Mouse (Mus musculus) megakaryocyte, embryonic 14.5 days (primary cell): ENCODE measurements around the gene Vwc2. TPM values are rescaled to one million over a fixed set of nuclear protein-coding genes. Genes with fewer than 3 reads are reported as not detected.

ENCODE experiments used
- H3K27me3 ChIP-seq: replicated peaks from 2 replicates; pipeline ENCODE3; 2012; ENCODE audit warnings: inconsistent platforms
- H3K36me3 ChIP-seq: replicated peaks from 2 replicates; pipeline ENCODE3; 2012; ENCODE audit warnings: low read length, inconsistent platforms, mixed read lengths
- H3K4me1 ChIP-seq: 2 replicates; pipeline ENCODE4 v1.6.1; 2012; ENCODE audit warnings: inconsistent platforms
- H3K4me3 ChIP-seq: replicated peaks from 2 replicates; pipeline ENCODE3; 2012; ENCODE audit warnings: moderate library complexity, mild to moderate bottlenecking, inconsistent platforms
- H3K9me3 ChIP-seq: 2 replicates; pipeline ENCODE4 v1.6.1; 2012; ENCODE audit warnings: inconsistent platforms
- FLI1 ChIP-seq: IDR thresholded peaks from 2 replicates; pipeline ENCODE4 v1.6.1; 2012; ENCODE audit warnings: low read length, inconsistent platforms, mixed read lengths
- GATA1 ChIP-seq: IDR thresholded peaks from 3 replicates; pipeline ENCODE4 v1.6.1; 2012; ENCODE audit warnings: mixed read lengths, low read length, inconsistent platforms, borderline replicate concordance
- polyA plus RNA-seq: library from polyadenylated mRNA; stranded (reverse); fragments of >175 nt; gene quantifications from 2 replicates; pipeline ENCODE4 v1.2.3, GENCODE M21; 2012; ENCODE audit warnings: low replicate concordance; ENCODE audit not compliant: insufficient read depth

Gene Vwc2
- polyA plus RNA-seq = 0.81 TPM in 1 of 2 replicates, not detected in the other

DNA sequence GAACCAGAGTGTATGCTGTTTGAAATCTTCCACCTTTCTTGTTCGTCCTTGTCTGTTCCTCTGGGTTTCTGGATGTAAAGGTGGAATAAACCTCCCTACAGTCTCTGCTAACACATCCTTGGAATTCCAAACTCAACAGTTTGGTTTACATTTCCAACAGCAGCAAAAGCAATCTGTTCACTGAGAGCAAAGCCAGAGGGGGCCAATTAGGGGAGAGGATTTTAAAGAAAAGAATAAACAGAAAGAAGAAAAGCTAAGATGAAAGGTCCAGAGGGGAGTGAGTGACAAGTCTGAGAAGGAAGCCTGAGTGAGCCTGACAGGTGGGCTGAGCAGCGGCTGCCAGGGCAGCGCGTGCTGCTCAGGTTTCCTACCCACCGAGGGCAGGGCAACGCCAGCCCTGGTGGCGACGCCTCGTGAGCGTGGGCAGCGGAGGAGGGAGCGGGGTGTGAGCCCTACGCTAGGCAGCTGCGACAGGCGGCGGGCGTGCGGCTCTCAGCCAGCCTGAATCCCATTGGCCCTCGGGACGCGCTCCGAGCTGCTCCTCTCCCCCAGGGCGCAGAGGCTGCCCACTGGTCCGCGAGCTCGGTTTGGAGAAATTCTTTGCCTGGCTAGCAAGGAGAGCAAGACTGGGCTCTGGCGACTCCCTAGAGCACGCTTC, at the start of gene Vwc2:
Gene Vwc2 (plus strand): TSS at position 648 of the 658 bp plus-strand sequence.
- Histone ChIP-seq H3K4me3 (no peak within 1 kb of the TSS), H3K4me1 (no peaks in the 10 kb centered on the region; the same call in 1 of the 2 replicates), H3K36me3 (no peaks in the 10 kb centered on the region), H3K9me3 (peaks cover 5% of the 10 kb centered on the region; the same call in 1 of the 2 replicates), H3K27me3 (peaks cover 45% of the 10 kb centered on the region)
- TF ChIP-seq GATA1 (no peak), FLI1 (no peak)

DNA sequence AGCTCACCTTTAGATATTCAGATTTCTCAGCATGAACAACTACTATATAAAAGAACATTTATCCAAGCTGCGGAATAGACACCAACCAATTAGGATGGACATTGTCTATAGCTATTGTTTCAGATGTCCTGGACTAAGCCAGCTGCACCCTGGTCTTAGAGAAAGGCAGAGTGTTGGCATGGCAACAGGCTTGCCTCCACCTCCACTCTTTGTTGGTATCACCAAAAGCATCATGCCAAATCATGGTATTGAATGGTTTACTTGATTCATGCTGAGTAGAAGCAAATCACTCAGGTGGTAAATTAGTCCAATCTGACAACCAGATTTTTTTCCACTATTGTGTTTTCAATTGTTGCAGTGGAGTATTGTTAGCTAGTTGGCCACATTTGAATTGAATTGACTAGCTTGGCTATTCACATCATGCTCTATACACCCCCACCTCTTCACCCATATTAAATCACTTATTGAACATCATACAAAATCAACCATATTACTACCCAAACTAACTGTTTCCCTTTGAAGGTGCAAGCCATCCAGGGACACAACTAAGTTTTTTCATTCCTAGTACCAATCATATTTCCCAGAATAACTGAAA, 25.8 kb upstream of the Vwc2 start:
- Histone ChIP-seq H3K4me3 (no peak overlapping the region), H3K36me3 (no peaks in the 10 kb centered on the region), H3K9me3 (no peaks in the 10 kb centered on the region), H3K4me1 (no peaks in the 10 kb centered on the region), H3K27me3 (no peaks in the 10 kb centered on the region)
- TF ChIP-seq GATA1 (no peak), FLI1 (no peak)

DNA sequence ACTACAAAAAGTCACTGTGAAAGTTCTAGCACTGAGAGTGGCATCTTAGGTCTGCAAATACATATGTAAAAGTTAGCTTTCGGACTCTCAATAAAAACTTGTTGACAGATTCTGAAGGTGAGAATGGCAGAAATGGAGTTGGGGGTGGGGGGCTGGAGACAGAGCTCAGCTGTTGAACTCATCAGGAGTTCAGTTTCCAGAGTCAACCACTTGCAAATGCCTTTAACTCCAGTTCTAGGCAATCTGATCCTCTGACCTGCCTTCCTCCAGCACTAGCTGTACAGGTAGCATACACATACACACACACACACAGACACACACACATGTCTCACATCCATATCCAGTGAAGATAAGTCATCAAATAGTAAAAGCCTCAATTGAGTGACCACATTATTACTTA, 16.4 kb upstream of the Vwc2 start:
- no peak for TF ChIP-seq FLI1
- no peak for TF ChIP-seq GATA1
- Histone ChIP-seq H3K4me3 (no peak overlapping the region), H3K27me3 (no peaks in the 10 kb centered on the region), H3K36me3 (no peaks in the 10 kb centered on the region), H3K9me3 (no peaks in the 10 kb centered on the region), H3K4me1 (no peaks in the 10 kb centered on the region)

DNA sequence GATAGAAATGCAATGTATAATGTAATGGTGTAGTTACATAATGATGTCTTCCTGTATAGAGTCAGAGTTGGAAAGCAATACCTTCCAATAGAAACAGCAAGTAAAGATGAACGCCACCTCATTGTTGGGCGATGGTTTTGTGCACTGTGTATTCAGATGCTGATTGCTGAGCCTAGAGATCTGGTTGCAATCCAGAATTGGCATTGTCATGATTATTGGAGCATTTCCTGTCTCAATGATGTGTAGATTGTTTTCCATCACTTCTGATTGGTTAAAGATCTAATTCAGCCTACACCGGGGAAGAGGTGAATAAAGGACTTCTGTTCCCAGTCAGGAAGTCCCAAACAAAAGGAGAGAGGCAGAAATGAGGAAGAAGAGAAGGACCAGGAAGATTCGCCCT, 15.7 kb upstream of the Vwc2 start:
- Histone ChIP-seq H3K36me3 (no peaks in the 10 kb centered on the region), H3K4me3 (no peak overlapping the region), H3K4me1 (no peaks in the 10 kb centered on the region), H3K9me3 (no peaks in the 10 kb centered on the region), H3K27me3 (no peaks in the 10 kb centered on the region)
- TF ChIP-seq GATA1 (no peak), FLI1 (no peak)

DNA sequence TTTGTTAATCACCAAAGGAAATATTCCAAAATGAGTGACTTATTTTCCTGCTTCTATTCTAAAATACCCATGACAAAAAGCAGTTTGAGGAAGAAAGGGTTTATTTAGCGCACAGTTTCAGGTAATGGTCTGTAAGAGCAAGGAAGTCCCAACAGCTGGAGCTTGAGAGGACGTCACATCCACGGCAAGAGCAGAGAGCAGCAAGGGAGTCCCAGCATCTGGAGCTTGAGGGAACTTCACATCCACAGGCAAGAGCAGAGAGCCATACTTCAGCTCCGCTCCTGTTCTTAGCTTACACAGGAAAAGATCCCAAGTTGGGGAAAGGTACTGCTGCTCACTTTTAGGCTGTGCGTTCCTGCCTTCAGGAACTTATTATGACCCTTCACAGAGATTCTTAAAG, 15.0 kb upstream of the Vwc2 start:
- Histone ChIP-seq H3K36me3 (no peaks in the 10 kb centered on the region), H3K27me3 (no peaks in the 10 kb centered on the region)
- TF ChIP-seq FLI1 (no peak), GATA1 (no peak)

GRCm38 (mm10) chr11:11102182-11102581, 11.8 kb upstream of the Vwc2 start:
- H3K36me3 ChIP-seq = no peaks in the 10 kb centered on the region
- no peaks in the 10 kb centered on the region for H3K27me3 ChIP-seq
- TF ChIP-seq GATA1 (no peak), FLI1 (no peak)
- no peaks in the 10 kb centered on the region for H3K4me1 ChIP-seq
- H3K9me3 ChIP-seq = no peaks in the 10 kb centered on the region
- H3K4me3 ChIP-seq = no peak overlapping the region

More for the DNA sequence above, 15.0 kb upstream of the Vwc2 start:
- H3K4me1 ChIP-seq = no peaks in the 10 kb centered on the region
- H3K9me3 ChIP-seq = no peaks in the 10 kb centered on the region
- H3K4me3 ChIP-seq = no peak overlapping the region

DNA sequence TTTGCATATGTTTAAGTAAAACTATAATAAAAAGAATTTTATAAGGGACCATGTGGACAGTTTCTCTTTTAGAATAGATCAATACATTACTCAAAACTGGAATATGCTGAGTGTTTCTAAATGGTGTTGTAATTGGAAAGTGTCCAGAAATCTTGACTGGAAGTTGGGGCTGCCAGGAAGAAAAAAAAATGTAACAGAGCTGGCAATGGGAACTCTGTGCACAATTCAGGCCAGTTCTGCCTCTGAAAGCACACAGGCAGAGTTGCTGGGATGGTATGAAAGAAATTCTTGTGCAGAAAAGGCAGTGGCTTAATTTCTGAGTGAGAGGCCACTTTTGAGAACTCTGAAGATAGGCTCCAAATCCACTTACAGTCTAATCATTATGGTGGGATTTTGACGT, 11.4 kb upstream of the Vwc2 start:
- no peak overlapping the region for H3K4me3 ChIP-seq
- no peaks in the 10 kb centered on the region for H3K9me3 ChIP-seq
- H3K4me1 ChIP-seq = no peaks in the 10 kb centered on the region
- no peaks in the 10 kb centered on the region for H3K27me3 ChIP-seq
- TF ChIP-seq FLI1 (no peak), GATA1 (no peak)
- H3K36me3 ChIP-seq = no peaks in the 10 kb centered on the region

DNA sequence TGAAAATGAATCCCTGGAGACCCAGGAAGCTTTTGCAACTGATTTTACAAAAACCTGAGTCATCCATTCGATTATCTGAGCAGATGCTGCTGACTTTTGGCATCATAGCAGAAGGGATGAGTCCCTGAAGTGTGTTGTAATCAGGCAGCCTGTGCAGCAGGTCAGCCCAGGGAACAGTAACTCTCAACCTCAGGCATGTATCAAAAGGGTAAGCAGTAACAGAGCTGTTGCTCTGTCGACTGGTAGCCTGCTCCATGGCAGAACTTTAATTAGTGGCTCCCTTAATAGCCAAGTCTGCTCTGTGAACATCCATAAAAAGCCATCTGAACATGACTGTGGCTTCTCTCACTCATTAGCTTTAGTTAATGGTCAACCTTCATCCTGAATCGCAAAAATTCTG, 5.1 kb upstream of the Vwc2 start:
- H3K4me1 ChIP-seq = no peaks in the 10 kb centered on the region; the same call in 1 of the 2 replicates
- H3K27me3 ChIP-seq = peaks cover 9% of the 10 kb centered on the region
- 0 out of 2 replicates have a peak, but pooled peaks cover under 1% of the 10 kb centered on the region for H3K9me3 ChIP-seq
- no peak for TF ChIP-seq GATA1
- no peak for TF ChIP-seq FLI1
- no peak overlapping the region for H3K4me3 ChIP-seq
- no peaks in the 10 kb centered on the region for H3K36me3 ChIP-seq

GRCm38 (mm10) chr11:11114234-11115030, 409 bp downstream of the Vwc2 start:
- TF ChIP-seq FLI1 (no peak), GATA1 (no peak)
- Histone ChIP-seq H3K27me3 (peaks cover 45% of the 10 kb centered on the region), H3K36me3 (no peaks in the 10 kb centered on the region), H3K9me3 (peaks cover 5% of the 10 kb centered on the region; the same call in 1 of the 2 replicates), H3K4me3 (no peak overlapping the region), H3K4me1 (no peaks in the 10 kb centered on the region; the same call in 1 of the 2 replicates)

GRCm38 (mm10) chr11:11115031-11115647, 1.1 kb downstream of the Vwc2 start:
- Histone ChIP-seq H3K4me1 (no peaks in the 10 kb centered on the region; the same call in 1 of the 2 replicates), H3K36me3 (no peaks in the 10 kb centered on the region), H3K9me3 (peaks cover 5% of the 10 kb centered on the region; the same call in 1 of the 2 replicates), H3K27me3 (peaks cover 45% of the 10 kb centered on the region), H3K4me3 (no peak overlapping the region)
- no peak for TF ChIP-seq FLI1
- no peak for TF ChIP-seq GATA1
